Mouse (Mus musculus): Measurements from ENCODE around the gene Aff2.

DNA sequence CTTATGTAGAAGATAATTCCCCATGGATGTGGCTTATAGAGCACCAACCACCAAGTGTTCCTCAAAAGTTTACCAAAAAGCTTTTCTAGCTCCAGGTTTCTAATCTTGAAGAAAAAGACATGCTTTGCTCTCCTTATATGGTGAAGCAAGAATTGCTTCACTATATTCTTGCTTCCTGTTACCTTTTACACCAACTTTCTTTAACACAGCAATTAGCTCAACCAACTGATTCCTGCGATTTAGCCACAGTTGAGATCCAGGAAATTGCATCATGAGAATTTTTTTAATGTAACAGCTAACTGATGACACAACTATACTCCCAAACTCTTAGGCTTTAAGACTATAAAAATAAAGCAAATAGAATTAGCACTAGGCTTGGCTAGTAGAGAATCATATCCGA, 4.5 kb upstream of the Aff2 start:
- TF ChIP-seq GATA1 (IDR thresholded peaks at IDR 0.05; ENCODE audit: borderline replicate concordance, low read length) = no peak
- TF ChIP-seq CTCF (IDR thresholded peaks at IDR 0.05; ENCODE audit: low read depth, low read length) = no peak
